Mouse (Mus musculus) heart, embryonic 13.5 days (tissue): ENCODE measurements around the gene Cyp19a1. TPM values are rescaled to one million over a fixed set of nuclear protein-coding genes. Genes with fewer than 3 reads are reported as not detected.

Experiments
- ATAC-seq: fragments of 200-750 bp; cut with Nextera tagmentation; 2 replicates; pipeline ENCODE4 v1.8.0; 2017; ENCODE audit warnings: moderate TSS enrichment; ENCODE audit not compliant: insufficient number of reproducible peaks, low FRiP score, low TSS enrichment; ENCODE audit errors: extremely low read depth
- H3K27ac ChIP-seq: fragments of 300-500 bp; sonication (generic); replicated peaks from 2 replicates; pipeline ENCODE4 v1.5.1; 2015; ENCODE audit warnings: moderate library complexity, mild to moderate bottlenecking, inconsistent platforms
- H3K27me3 ChIP-seq: fragments of 300-500 bp; sonication (generic); replicated peaks from 2 replicates; pipeline ENCODE4 v1.6.1; 2015; ENCODE audit warnings: mild to moderate bottlenecking, inconsistent platforms
- H3K36me3 ChIP-seq: fragments of 300-500 bp; sonication (generic); 2 replicates; pipeline ENCODE4 v1.6.1; 2015; ENCODE audit warnings: mild to moderate bottlenecking, inconsistent platforms
- H3K4me1 ChIP-seq: fragments of 300-500 bp; sonication (generic); 2 replicates; pipeline ENCODE4 v1.6.1; 2015; ENCODE audit warnings: inconsistent platforms
- H3K4me2 ChIP-seq: fragments of 300-500 bp; sonication (generic); 2 replicates; pipeline ENCODE4 v1.6.1; 2015; ENCODE audit warnings: inconsistent platforms, mild to moderate bottlenecking, moderate library complexity
- H3K4me3 ChIP-seq: fragments of 300-500 bp; sonication (generic); 2 replicates; pipeline ENCODE4 v1.5.1; 2015; ENCODE audit warnings: moderate library complexity, mild to moderate bottlenecking, inconsistent platforms
- H3K9ac ChIP-seq: fragments of 300-500 bp; sonication (generic); 2 replicates; pipeline ENCODE4 v1.6.1; 2015; ENCODE audit warnings: inconsistent platforms, mild to moderate bottlenecking, moderate library complexity
- H3K9me3 ChIP-seq: fragments of 300-500 bp; sonication (generic); 2 replicates; pipeline ENCODE4 v1.6.1; 2016; ENCODE audit warnings: inconsistent platforms
- WGBS: fragments of 180-500 bp; shearing (Covaris S2); methylation state at CpG from one replicate; pipeline ENCODE4 v1.1.7; 2015; ENCODE audit warnings: mixed read lengths; 5-methylcytosine and 5-hydroxymethylcytosine counted together
- polyA plus RNA-seq: library from polyadenylated mRNA; unstranded; fragments of >200 nt; fragmentation: Nextera tagmentation; extraction: Ambion mirVana; gene quantifications from 2 replicates; pipeline ENCODE4 v1.2.1, GENCODE M21; 2015

The Cyp19a1 gene
- polyA plus RNA-seq, 1 experiment from 2014 or later, result not detected

- H3K27ac ChIP-seq, result no peak overlapping the region
- H3K4me3 ChIP-seq, result no peak overlapping the region
- H3K36me3 ChIP-seq, result no peaks in the 10 kb centered on the region
- no peaks in the 10 kb centered on the region for H3K27me3 ChIP-seq
- WGBS, result 72% methylated on average over 6 of the region's 6 CpGs
- no peak; the same call in 1 of the 2 replicates for ATAC-seq
- no peak overlapping the region for H3K9ac ChIP-seq
- H3K4me1 ChIP-seq, result no peaks in the 10 kb centered on the region
- H3K9me3 ChIP-seq, result no peaks in the 10 kb centered on the region
- no peak overlapping the region for H3K4me2 ChIP-seq
Observed at GRCm38 (mm10) chr9:54269987-54270386, 2.1 kb upstream of the Cyp19a1 start.

GRCm38 (mm10) chr9:54264754-54265153 is 3.2 kb downstream of the Cyp19a1 start:
- no peak overlapping the region for H3K4me2 ChIP-seq
- H3K36me3 ChIP-seq, result no peaks in the 10 kb centered on the region
- no peak overlapping the region for H3K27ac ChIP-seq
- H3K27me3 ChIP-seq, result no peaks in the 10 kb centered on the region
- H3K9ac ChIP-seq, result no peak overlapping the region
- 74% methylated on average over 4 of the region's 4 CpGs for WGBS
- no peak overlapping the region for H3K4me3 ChIP-seq
- no peaks in the 10 kb centered on the region for H3K4me1 ChIP-seq
- no peaks in the 10 kb centered on the region for H3K9me3 ChIP-seq
- no peak for ATAC-seq

- whole genome bisulfite sequencing, result 70% methylated on average over 3 of the region's 3 CpGs
- no peak overlapping the region for H3K9ac ChIP-seq
- H3K27me3 ChIP-seq, result no peaks in the 10 kb centered on the region
- no peak overlapping the region for H3K27ac ChIP-seq
- H3K36me3 ChIP-seq, result no peaks in the 10 kb centered on the region
- ATAC-seq, result no peak
- H3K4me1 ChIP-seq, result no peaks in the 10 kb centered on the region
- no peaks in the 10 kb centered on the region for H3K9me3 ChIP-seq
- no peak overlapping the region for H3K4me2 ChIP-seq
- no peak overlapping the region for H3K4me3 ChIP-seq
Observed at GRCm38 (mm10) chr9:54244869-54245665, 22.8 kb downstream of the Cyp19a1 start.

GRCm38 (mm10) chr9:54227580-54227979 is 40.3 kb downstream of the Cyp19a1 start:
- Histone ChIP-seq H3K4me2 (no peak overlapping the region), H3K9me3 (no peaks in the 10 kb centered on the region), H3K4me1 (no peaks in the 10 kb centered on the region), H3K36me3 (no peaks in the 10 kb centered on the region), H3K9ac (no peak overlapping the region), H3K27ac (no peak overlapping the region), H3K4me3 (no peak overlapping the region), H3K27me3 (0 out of 2 replicates have a peak, but pooled peaks cover 7% of the 10 kb centered on the region)
- 64% methylated on average over 6 of the region's 6 CpGs for WGBS
- no peak for ATAC-seq

- no peak overlapping the region for H3K4me3 ChIP-seq
Observed at GRCm38 (mm10) chr9:54216511-54216910, 51.4 kb downstream of the Cyp19a1 start.

GRCm38 (mm10) chr9:54214881-54215280 is 53.0 kb downstream of the Cyp19a1 start:
- no peaks in the 10 kb centered on the region for H3K4me1 ChIP-seq
- no peak overlapping the region for H3K4me3 ChIP-seq
- no peak for ATAC-seq
- no peak overlapping the region for H3K27ac ChIP-seq
- H3K27me3 ChIP-seq, result no peaks in the 10 kb centered on the region
- H3K36me3 ChIP-seq, result no peaks in the 10 kb centered on the region
- H3K9ac ChIP-seq, result no peak overlapping the region
- no peak overlapping the region for H3K4me2 ChIP-seq
- WGBS, result 84% methylated on average over 9 of the region's 9 CpGs
- H3K9me3 ChIP-seq, result no peaks in the 10 kb centered on the region

More at GRCm38 (mm10) chr9:54216511-54216910, 51.4 kb downstream of the Cyp19a1 start:
- ATAC-seq, result no peak
- no peak overlapping the region for H3K9ac ChIP-seq
- H3K27me3 ChIP-seq, result no peaks in the 10 kb centered on the region
- H3K27ac ChIP-seq, result no peak overlapping the region
- no peaks in the 10 kb centered on the region for H3K4me1 ChIP-seq
- WGBS, result 63% methylated on average over 5 of the region's 5 CpGs
- H3K36me3 ChIP-seq, result no peaks in the 10 kb centered on the region
- no peak overlapping the region for H3K4me2 ChIP-seq
- no peaks in the 10 kb centered on the region for H3K9me3 ChIP-seq

GRCm38 (mm10) chr9:54194790-54195189 is 73.1 kb downstream of the Cyp19a1 start:
- no peaks in the 10 kb centered on the region for H3K36me3 ChIP-seq
- no peaks in the 10 kb centered on the region for H3K4me1 ChIP-seq
- 65% methylated on average over 5 of the region's 5 CpGs for WGBS
- no peak overlapping the region for H3K4me3 ChIP-seq
- H3K4me2 ChIP-seq, result no peak overlapping the region
- H3K9me3 ChIP-seq, result no peaks in the 10 kb centered on the region
- no peaks in the 10 kb centered on the region for H3K27me3 ChIP-seq
- ATAC-seq, result no peak
- H3K27ac ChIP-seq, result no peak overlapping the region
- H3K9ac ChIP-seq, result no peak overlapping the region

GRCm38 (mm10) chr9:54191435-54191834 is 76.5 kb downstream of the Cyp19a1 start:
- 67% methylated on average over 3 of the region's 3 CpGs for WGBS
- Histone ChIP-seq H3K27me3 (no peaks in the 10 kb centered on the region), H3K9ac (no peak overlapping the region), H3K4me2 (no peak overlapping the region), H3K4me3 (no peak overlapping the region), H3K4me1 (no peaks in the 10 kb centered on the region), H3K36me3 (no peaks in the 10 kb centered on the region), H3K9me3 (no peaks in the 10 kb centered on the region), H3K27ac (no peak overlapping the region)
- ATAC-seq, result no peak

- no peak for ATAC-seq
- no peak overlapping the region for H3K4me3 ChIP-seq
- no peaks in the 10 kb centered on the region for H3K27me3 ChIP-seq
- no peak overlapping the region for H3K9ac ChIP-seq
- no peak overlapping the region for H3K27ac ChIP-seq
- H3K4me2 ChIP-seq, result no peak overlapping the region
- no peaks in the 10 kb centered on the region for H3K4me1 ChIP-seq
- H3K9me3 ChIP-seq, result no peaks in the 10 kb centered on the region
- H3K36me3 ChIP-seq, result no peaks in the 10 kb centered on the region
- 86% methylated on average over 7 of the region's 7 CpGs for WGBS
Observed at GRCm38 (mm10) chr9:54182484-54182883, 85.4 kb downstream of the Cyp19a1 start.

- ATAC-seq, result no peak
- no peaks in the 10 kb centered on the region for H3K9me3 ChIP-seq
- no peaks in the 10 kb centered on the region for H3K36me3 ChIP-seq
- no peak overlapping the region for H3K9ac ChIP-seq
- H3K27ac ChIP-seq, result no peak overlapping the region
- no peaks in the 10 kb centered on the region for H3K4me1 ChIP-seq
- WGBS, result 22% methylated on average over 2 of the region's 2 CpGs
- H3K4me3 ChIP-seq, result no peak overlapping the region
- H3K27me3 ChIP-seq, result no peaks in the 10 kb centered on the region
- no peak overlapping the region for H3K4me2 ChIP-seq
Observed at GRCm38 (mm10) chr9:54181330-54181729, 86.6 kb downstream of the Cyp19a1 start.

- Histone ChIP-seq H3K36me3 (no peaks in the 10 kb centered on the region), H3K4me1 (no peaks in the 10 kb centered on the region), H3K4me3 (no peak overlapping the region), H3K27me3 (no peaks in the 10 kb centered on the region), H3K4me2 (no peak overlapping the region), H3K9ac (no peak overlapping the region), H3K27ac (no peak overlapping the region), H3K9me3 (no peaks in the 10 kb centered on the region)
- ATAC-seq, result no peak
- 64% methylated on average over 17 of the region's 17 CpGs for WGBS
Observed at GRCm38 (mm10) chr9:54180216-54180615, 87.7 kb downstream of the Cyp19a1 start.

GRCm38 (mm10) chr9:54169489-54169888 is 98.4 kb downstream of the Cyp19a1 start:
- Histone ChIP-seq H3K9me3 (no peaks in the 10 kb centered on the region), H3K27ac (no peak overlapping the region), H3K36me3 (no peaks in the 10 kb centered on the region), H3K4me2 (no peak overlapping the region), H3K4me1 (no peaks in the 10 kb centered on the region), H3K27me3 (no peaks in the 10 kb centered on the region), H3K4me3 (no peak overlapping the region), H3K9ac (no peak overlapping the region)
- no peak for ATAC-seq
- 37% methylated on average over 5 of the region's 5 CpGs for WGBS
